Mouse (Mus musculus): ENCODE measurements at regions not wholly inside any gene's neighbourhood (a gene's known extent, or its start where the extent isn't known, plus 50 kb on each side); places are given as distances from the start of the nearest gene placed in this dataset.

- DNase-seq (ENCODE audit: low spot score): no peak
Observed at GRCm38 (mm10) chr16:13204948-13205470, 51.3 kb upstream of the Mrtfb start.

- DNase-seq (ENCODE audit: low spot score): peak; percentile 22
Observed at GRCm38 (mm10) chr16:13205855-13206254, 50.4 kb upstream of the Mrtfb start.

Measured in lung, postnatal 25 days (tissue).